Mouse (Mus musculus) mature B cell (primary cell): Measurements from ENCODE around the gene Asap3.

Experiments used
- in situ Hi-C: fragments of 300-500 bp; cut with MboI; formaldehyde crosslinking; loops from 2 replicates; pipeline ENCODE4 v1.14.3; 2019

Gene Asap3

GRCm38 (mm10) chr4:136255919-136256318 is 49.8 kb downstream of the Asap3 start:
- in situ Hi-C loops, result no loop called here

GRCm38 (mm10) chr4:136256696-136257095 is 50.5 kb downstream of the Asap3 start:
- in situ Hi-C loops, result no loop called here

- in situ Hi-C loops, result no loop called here
These were observed 53.8 kb downstream of the Asap3 start for GRCm38 (mm10) chr4:136259916-136260315.

GRCm38 (mm10) chr4:136260491-136261180 is 54.5 kb downstream of the Asap3 start:
- in situ Hi-C loops, result no loop called here

- in situ Hi-C loops, result no loop called here
These were observed 55.7 kb downstream of the Asap3 start for GRCm38 (mm10) chr4:136261912-136262311.

- in situ Hi-C loops, result no loop called here
These were observed 57.4 kb downstream of the Asap3 start for GRCm38 (mm10) chr4:136263555-136263954.

- in situ Hi-C loops, result no loop called here
These were observed 60.7 kb downstream of the Asap3 start for GRCm38 (mm10) chr4:136266716-136267343.

GRCm38 (mm10) chr4:136268912-136269311 is 62.7 kb downstream of the Asap3 start:
- in situ Hi-C loops, result no loop called here

GRCm38 (mm10) chr4:136270648-136271047 is 64.5 kb downstream of the Asap3 start:
- in situ Hi-C loops, result no loop called here

- in situ Hi-C loops, result no loop called here
These were observed 74.9 kb downstream of the Asap3 start for GRCm38 (mm10) chr4:136281097-136281496.

- in situ Hi-C loops, result no loop called here
These were observed 75.4 kb downstream of the Asap3 start for GRCm38 (mm10) chr4:136281611-136282010.

- in situ Hi-C loops, result no loop called here
These were observed 76.7 kb downstream of the Asap3 start for GRCm38 (mm10) chr4:136282621-136283480.

- in situ Hi-C loops, result no loop called here
These were observed 77.6 kb downstream of the Asap3 start for GRCm38 (mm10) chr4:136283783-136284182.

GRCm38 (mm10) chr4:136284455-136284854 is 78.3 kb downstream of the Asap3 start, which contains the start of gene Zfp46:
Gene Zfp46, plus strand, starts transcription at chr4:136284683.
- in situ Hi-C loops, result no loop called here

GRCm38 (mm10) chr4:136284891-136285290 is 78.7 kb downstream of the Asap3 start:
- in situ Hi-C loops, result no loop called here

GRCm38 (mm10) chr4:136285348-136285810 is 79.2 kb downstream of the Asap3 start:
- in situ Hi-C loops, result no loop called here

- in situ Hi-C loops, result no loop called here
These were observed 79.7 kb downstream of the Asap3 start for GRCm38 (mm10) chr4:136285811-136286371.

- in situ Hi-C loops, result no loop called here
These were observed 84.0 kb downstream of the Asap3 start for GRCm38 (mm10) chr4:136289918-136290780.

GRCm38 (mm10) chr4:136290781-136291595 is 84.8 kb downstream of the Asap3 start:
- in situ Hi-C loops, result no loop called here

- in situ Hi-C loops, result no loop called here
These were observed 85.5 kb downstream of the Asap3 start for GRCm38 (mm10) chr4:136291692-136292091.
